Mouse (Mus musculus) adrenal gland, postnatal 36 days (tissue): ENCODE results near the gene Psma3. TPM values are rescaled to one million over a fixed set of nuclear protein-coding genes. Genes with fewer than 3 reads are reported as not detected.

ENCODE experiments used
- DNase-seq, 2 experiments: peaks; one replicate each; pipeline ENCODE4 v3.0.0; 2021; ENCODE audit warnings: mixed read lengths in 1 of 2
- long read RNA-seq, 2 experiments: library from polyadenylated mRNA; stranded (forward); transcript quantifications; one replicate each; pipeline ENCODE4 v2.0.0; 2021; ENCODE audit warnings: borderline sequencing depth in 2 of 2
- total RNA-seq, 2 experiments: library from RNA; stranded (reverse); gene quantifications; 2 replicates each; pipeline ENCODE4 v1.2.3; 2021

Gene Psma3
- 100 to 1,000 TPM; 366 to 395 TPM for total RNA-seq
- long read RNA-seq, experiment 1, transcript Psma3-202 (11 exons, 2,846 nt): major isoform, 334 of 385 reads
- long read RNA-seq, experiment 1, transcript Psma3-203 (10 exons, 1,027 nt): minor isoform, 9 of 385 reads
- long read RNA-seq, experiment 1, transcript Psma3-201 (11 exons, 875 nt): minor isoform, 18 of 385 reads
- long read RNA-seq, experiment 1, partial matches to known transcripts: 9 of 385 reads
- long read RNA-seq, experiment 1, other reads (novel, unspliced or antisense): 14 of 385 reads
- long read RNA-seq, experiment 2, transcript Psma3-202 (11 exons, 2,846 nt): major isoform, 103 of 127 reads
- long read RNA-seq, experiment 2, transcript Psma3-201 (11 exons, 875 nt): minor isoform, 6 of 127 reads
- long read RNA-seq, experiment 2, transcript Psma3-203 (10 exons, 1,027 nt): minor isoform, 5 of 127 reads
- long read RNA-seq, experiment 2, partial matches to known transcripts: 3 of 127 reads
- long read RNA-seq, experiment 2, other reads (novel, unspliced or antisense): 6 of 127 reads

- peak; percentile 92 for DNase-seq
Observed at GRCm38 (mm10) chr12:70974441-70975266, at the start of gene Psma3. Psma3 (plus strand) TSS chr12:70974621.

GRCm38 (mm10) chr12:70929781-70930180, 44.6 kb upstream of the Psma3 start:
- DNase-seq: no peak

- DNase-seq: peak in 1 of 2 experiments; percentile 26
Observed at GRCm38 (mm10) chr12:70937150-70937549, 37.3 kb upstream of the Psma3 start.

GRCm38 (mm10) chr12:70937571-70938384, 36.6 kb upstream of the Psma3 start, which contains the start of gene Actr10:
Actr10 (plus strand) TSS chr12:70937857.
- peak; percentile 94 to 95 for DNase-seq

GRCm38 (mm10) chr12:70940806-70941205, 33.6 kb upstream of the Psma3 start:
- DNase-seq: no peak

- no peak for DNase-seq
Observed at GRCm38 (mm10) chr12:70944181-70944580, 30.2 kb upstream of the Psma3 start.

- DNase-seq: no peak
Observed at GRCm38 (mm10) chr12:70946585-70947256, 27.7 kb upstream of the Psma3 start.

- DNase-seq: no peak
Observed at GRCm38 (mm10) chr12:70958640-70959039, 15.8 kb upstream of the Psma3 start.

- DNase-seq: no peak
Observed at GRCm38 (mm10) chr12:70967581-70967980, 6.8 kb upstream of the Psma3 start.

- peak; percentile 83 to 88 for DNase-seq
Observed at GRCm38 (mm10) chr12:70968141-70968790, 6.2 kb upstream of the Psma3 start.

GRCm38 (mm10) chr12:70968791-70969307, 5.6 kb upstream of the Psma3 start:
- peak; percentile 84 to 89 for DNase-seq

- DNase-seq: peak; percentile 52 to 60
Observed at GRCm38 (mm10) chr12:70969485-70970184, 4.8 kb upstream of the Psma3 start.

GRCm38 (mm10) chr12:70973831-70974230, 590 bp upstream of the Psma3 start:
- no peak for DNase-seq

GRCm38 (mm10) chr12:70975406-70975805, 985 bp downstream of the Psma3 start:
- no peak for DNase-seq

GRCm38 (mm10) chr12:70975891-70976290, 1.5 kb downstream of the Psma3 start:
- DNase-seq: no peak

- no peak for DNase-seq
Observed at GRCm38 (mm10) chr12:70978345-70978744, 3.9 kb downstream of the Psma3 start.

- DNase-seq: peak in 1 of 2 experiments; percentile 21
Observed at GRCm38 (mm10) chr12:70984855-70985550, 10.6 kb downstream of the Psma3 start.

- no peak for DNase-seq
Observed at GRCm38 (mm10) chr12:70997225-70997624, 22.8 kb downstream of the Psma3 start.

GRCm38 (mm10) chr12:70999423-70999903, 25.0 kb downstream of the Psma3 start:
- peak; percentile 52 to 76 for DNase-seq
